Mouse (Mus musculus) limb, embryonic 13.5 days (tissue): Measurements from ENCODE around the gene Rab31. TPM values are rescaled to one million over a fixed set of nuclear protein-coding genes. Genes with fewer than 3 reads are reported as not detected.

ENCODE experiments used
- ATAC-seq: fragments of 200-750 bp; cut with Nextera tagmentation; 2 replicates; pipeline ENCODE4 v1.8.0; 2017; ENCODE audit warnings: low read depth, moderate number of reproducible peaks, moderate TSS enrichment; ENCODE audit not compliant: low FRiP score
- H3K27ac ChIP-seq: fragments of 300-500 bp; sonication (generic); 2 replicates; pipeline ENCODE4 v1.5.1; 2015; ENCODE audit warnings: inconsistent platforms, mild to moderate bottlenecking, moderate library complexity
- H3K27me3 ChIP-seq: fragments of 300-500 bp; sonication (generic); 2 replicates; pipeline ENCODE4 v1.6.1; 2015; ENCODE audit warnings: mild to moderate bottlenecking, inconsistent platforms
- H3K36me3 ChIP-seq: fragments of 300-500 bp; sonication (generic); 2 replicates; pipeline ENCODE4 v1.6.1; 2015; ENCODE audit warnings: inconsistent platforms, mild to moderate bottlenecking, moderate library complexity
- H3K4me1 ChIP-seq: fragments of 300-500 bp; sonication (generic); 2 replicates; pipeline ENCODE4 v1.6.1; 2015; ENCODE audit warnings: inconsistent platforms
- H3K4me2 ChIP-seq: fragments of 300-500 bp; sonication (generic); replicated peaks from 2 replicates; pipeline ENCODE4 v1.6.1; 2015; ENCODE audit warnings: inconsistent platforms, mild to moderate bottlenecking, moderate library complexity
- H3K4me3 ChIP-seq: fragments of 300-500 bp; sonication (generic); 2 replicates; pipeline ENCODE4 v1.5.1; 2015; ENCODE audit warnings: moderate library complexity, mild to moderate bottlenecking, inconsistent platforms
- H3K9ac ChIP-seq: fragments of 300-500 bp; sonication (generic); 2 replicates; pipeline ENCODE4 v1.6.1; 2015; ENCODE audit warnings: mild to moderate bottlenecking, inconsistent platforms
- H3K9me3 ChIP-seq: fragments of 300-500 bp; sonication (generic); 2 replicates; pipeline ENCODE4 v1.6.1; 2016; ENCODE audit warnings: inconsistent platforms
- WGBS: fragments of 180-500 bp; shearing (Covaris S2); methylation state at CpG from one replicate; pipeline ENCODE4 v1.1.7; 2015; 5-methylcytosine and 5-hydroxymethylcytosine counted together
- polyA plus RNA-seq: library from polyadenylated mRNA; unstranded; fragments of >200 nt; fragmentation: Nextera tagmentation; extraction: Ambion mirVana; gene quantifications from 2 replicates; pipeline ENCODE4 v1.2.1, GENCODE M21; 2015

Rab31 gene
- polyA plus RNA-seq, 1 experiment from 2014 or later: 61.6 TPM

GRCm38 (mm10) chr17:65777461-65777860, 4.9 kb upstream of the Rab31 start:
- Histone ChIP-seq H3K4me2 (no peak overlapping the region), H3K9ac (no peak overlapping the region), H3K4me1 (peaks cover 6% of the 10 kb centered on the region), H3K27me3 (no peaks in the 10 kb centered on the region), H3K27ac (no peak overlapping the region), H3K9me3 (no peaks in the 10 kb centered on the region), H3K4me3 (no peak overlapping the region), H3K36me3 (no peaks in the 10 kb centered on the region)
- 84% methylated on average over 4 of the region's 4 CpGs for WGBS
- ATAC-seq: no peak

DNA sequence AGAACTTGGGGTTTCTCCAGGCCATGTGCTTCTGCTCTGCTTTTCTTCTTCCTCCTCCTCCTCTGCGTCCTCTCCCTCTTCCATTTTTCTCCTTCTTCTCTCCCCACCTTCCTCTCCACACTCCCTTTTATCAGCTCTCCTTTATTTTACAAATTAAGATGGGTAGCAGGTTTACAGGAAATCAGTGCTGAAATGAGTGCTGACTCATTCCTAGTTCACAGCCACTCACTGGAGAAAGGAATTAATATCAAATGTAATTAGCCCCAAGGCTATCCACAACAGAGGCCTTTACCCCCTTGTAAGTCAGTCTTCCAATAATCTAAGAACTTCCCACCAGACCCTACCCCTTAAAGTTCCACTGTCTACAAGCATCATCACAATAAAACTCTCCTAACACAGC, 3.7 kb upstream of the Rab31 start:
- Histone ChIP-seq H3K27ac (no peak overlapping the region), H3K9me3 (no peaks in the 10 kb centered on the region), H3K4me2 (no peak overlapping the region), H3K36me3 (no peaks in the 10 kb centered on the region), H3K27me3 (no peaks in the 10 kb centered on the region), H3K9ac (no peak overlapping the region), H3K4me1 (peaks cover 5% of the 10 kb centered on the region), H3K4me3 (no peak overlapping the region)
- no peak for ATAC-seq
- 88% methylated on average over 1 of the region's 1 CpGs for WGBS

DNA sequence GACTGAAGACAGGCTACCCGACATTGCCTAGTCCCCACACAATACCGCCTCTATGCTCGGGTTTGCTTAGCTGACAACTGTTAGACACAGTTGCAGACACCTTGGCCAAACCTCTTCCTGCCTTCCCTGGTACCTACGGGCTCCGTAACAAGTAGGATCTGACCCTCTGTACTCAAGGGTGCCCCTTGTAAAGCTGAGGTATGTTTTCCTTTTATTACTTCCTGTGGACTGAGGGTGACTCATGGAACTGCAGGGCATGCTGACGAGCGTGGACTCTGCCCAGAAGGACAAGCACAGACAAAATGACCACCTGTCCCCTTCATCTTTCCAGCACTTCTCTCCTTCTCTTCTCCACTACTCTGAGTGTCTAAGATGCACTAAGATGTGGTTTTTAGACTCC, 1.9 kb upstream of the Rab31 start:
- Histone ChIP-seq H3K36me3 (no peaks in the 10 kb centered on the region), H3K27me3 (no peaks in the 10 kb centered on the region), H3K4me3 (no peak overlapping the region), H3K27ac (no peak overlapping the region), H3K9ac (no peak overlapping the region), H3K9me3 (no peaks in the 10 kb centered on the region), H3K4me2 (no peak overlapping the region), H3K4me1 (peaks cover 11% of the 10 kb centered on the region)
- ATAC-seq: no peak
- 44% methylated on average over 7 of the region's 7 CpGs for WGBS

GRCm38 (mm10) chr17:65773617-65774016, 1.1 kb upstream of the Rab31 start:
- Histone ChIP-seq H3K27ac (no peak overlapping the region), H3K9ac (no peak overlapping the region; the same call in 1 of the 2 replicates), H3K27me3 (no peaks in the 10 kb centered on the region), H3K4me3 (no peak overlapping the region), H3K4me2 (no peak overlapping the region), H3K36me3 (no peaks in the 10 kb centered on the region), H3K9me3 (no peaks in the 10 kb centered on the region), H3K4me1 (peaks cover 19% of the 10 kb centered on the region)
- no peak for ATAC-seq
- 58% methylated on average over 4 of the region's 4 CpGs for WGBS

DNA sequence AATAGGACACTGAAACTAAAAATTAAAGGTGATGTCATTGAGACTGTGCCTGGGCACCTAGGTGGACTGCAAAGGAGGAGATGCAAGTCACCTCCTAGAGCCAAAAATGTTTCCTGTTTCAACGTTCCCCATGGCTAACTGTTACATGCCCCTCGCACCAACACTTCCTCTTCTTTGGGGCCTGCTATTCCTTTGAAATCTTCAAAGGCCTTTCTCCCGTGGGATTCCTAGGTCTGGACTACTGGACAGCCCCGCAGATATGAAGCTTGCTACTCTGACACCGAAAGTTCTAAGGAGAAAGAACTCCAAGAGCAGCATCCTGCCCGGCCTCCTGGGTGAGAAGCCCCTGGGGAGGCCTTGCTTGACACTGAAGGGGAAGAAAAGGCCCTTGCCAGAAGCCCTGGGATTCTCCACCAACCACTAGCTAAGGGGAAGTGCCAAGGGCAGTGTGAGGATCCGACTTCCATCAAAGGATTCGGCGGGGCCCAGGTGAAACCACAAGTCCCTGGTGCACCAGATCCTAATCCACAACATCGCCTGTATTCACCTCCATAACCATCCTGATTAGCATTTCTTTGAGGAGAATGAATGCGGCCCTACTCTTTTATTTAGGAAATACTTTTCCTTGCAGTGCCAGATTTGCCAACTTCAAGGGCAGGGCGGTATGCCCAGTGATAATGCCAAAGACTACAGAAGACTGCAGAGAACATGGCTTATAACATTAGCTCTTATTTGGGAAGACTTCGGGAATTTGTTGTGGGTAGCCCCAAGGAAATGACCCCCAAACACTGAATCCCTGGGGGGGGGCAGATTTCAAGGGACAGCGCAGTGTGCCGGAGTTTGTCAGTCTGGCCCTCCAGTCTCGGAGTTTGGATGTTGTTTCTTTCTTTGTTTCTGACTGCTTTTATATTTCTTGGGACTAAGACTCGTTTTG, 1.3 kb downstream of the Rab31 start:
- H3K4me2 ChIP-seq: peak overlapping the region; percentile 85
- peaks cover 4% of the 10 kb centered on the region; the same call in 1 of the 2 replicates for H3K36me3 ChIP-seq
- no peaks in the 10 kb centered on the region for H3K27me3 ChIP-seq
- peaks cover 23% of the 10 kb centered on the region for H3K4me1 ChIP-seq
- no peak overlapping the region for H3K27ac ChIP-seq
- no peaks in the 10 kb centered on the region for H3K9me3 ChIP-seq
- peak overlapping the region; percentile 83 for H3K9ac ChIP-seq
- WGBS: 20% methylated on average over 17 of the region's 17 CpGs
- ATAC-seq: no peak
- peak overlapping the region; percentile 62 for H3K4me3 ChIP-seq

GRCm38 (mm10) chr17:65768486-65768885, 4.1 kb downstream of the Rab31 start:
- peaks cover 23% of the 10 kb centered on the region for H3K4me1 ChIP-seq
- H3K27me3 ChIP-seq: no peaks in the 10 kb centered on the region
- no peak overlapping the region for H3K27ac ChIP-seq
- peaks cover 5% of the 10 kb centered on the region; the same call in 1 of the 2 replicates for H3K36me3 ChIP-seq
- no peak for ATAC-seq
- 72% methylated on average over 5 of the region's 5 CpGs for WGBS
- H3K4me3 ChIP-seq: no peak overlapping the region
- H3K4me2 ChIP-seq: no peak overlapping the region
- H3K9me3 ChIP-seq: no peaks in the 10 kb centered on the region
- no peak overlapping the region for H3K9ac ChIP-seq

GRCm38 (mm10) chr17:65763221-65763620, 9.3 kb downstream of the Rab31 start:
- ATAC-seq: no peak
- H3K4me1 ChIP-seq: peaks cover under 1% of the 10 kb centered on the region; the same call in 1 of the 2 replicates
- 96% methylated on average over 14 of the region's 14 CpGs for WGBS
- H3K4me3 ChIP-seq: no peak overlapping the region
- H3K9me3 ChIP-seq: no peaks in the 10 kb centered on the region
- no peak overlapping the region for H3K27ac ChIP-seq
- H3K4me2 ChIP-seq: no peak overlapping the region
- H3K27me3 ChIP-seq: no peaks in the 10 kb centered on the region
- no peak overlapping the region for H3K9ac ChIP-seq
- peaks cover 20% of the 10 kb centered on the region for H3K36me3 ChIP-seq

DNA sequence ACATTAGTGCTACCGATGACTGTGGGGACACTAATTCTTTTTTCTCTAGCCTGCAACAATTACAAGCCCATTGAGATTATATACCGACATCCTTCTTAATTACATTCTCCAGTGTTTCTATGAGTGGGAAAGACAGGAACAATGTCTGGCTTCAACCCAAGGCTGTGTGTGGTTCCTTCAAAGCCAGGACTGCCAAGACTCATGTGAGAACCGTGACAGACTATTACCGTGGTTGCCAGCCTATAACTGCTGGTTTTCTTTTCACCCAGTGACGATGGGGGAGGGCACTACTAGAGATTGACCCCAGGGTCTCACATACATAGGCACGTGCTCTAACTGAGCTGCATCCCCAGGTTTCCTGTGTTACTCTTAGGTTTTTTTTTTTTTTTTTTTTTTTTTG, 15.4 kb downstream of the Rab31 start:
- H3K27ac ChIP-seq: no peak overlapping the region
- H3K36me3 ChIP-seq: peaks cover 30% of the 10 kb centered on the region
- 75% methylated on average over 6 of the region's 6 CpGs for WGBS
- peaks cover 17% of the 10 kb centered on the region for H3K9me3 ChIP-seq
- no peaks in the 10 kb centered on the region for H3K4me1 ChIP-seq
- no peaks in the 10 kb centered on the region for H3K27me3 ChIP-seq
- no peak overlapping the region for H3K9ac ChIP-seq
- ATAC-seq: no peak; the same call in 1 of the 2 replicates
- H3K4me3 ChIP-seq: no peak overlapping the region
- no peak overlapping the region for H3K4me2 ChIP-seq

- no peaks in the 10 kb centered on the region for H3K4me1 ChIP-seq
- WGBS: 95% methylated on average over 3 of the region's 3 CpGs
- no peak for ATAC-seq
- H3K9ac ChIP-seq: no peak overlapping the region
- H3K4me3 ChIP-seq: no peak overlapping the region
- no peak overlapping the region for H3K27ac ChIP-seq
- H3K36me3 ChIP-seq: peaks cover 30% of the 10 kb centered on the region
- H3K4me2 ChIP-seq: no peak overlapping the region
- no peaks in the 10 kb centered on the region for H3K27me3 ChIP-seq
- H3K9me3 ChIP-seq: peaks cover 17% of the 10 kb centered on the region
Observed at GRCm38 (mm10) chr17:65755857-65756256, 16.7 kb downstream of the Rab31 start.

DNA sequence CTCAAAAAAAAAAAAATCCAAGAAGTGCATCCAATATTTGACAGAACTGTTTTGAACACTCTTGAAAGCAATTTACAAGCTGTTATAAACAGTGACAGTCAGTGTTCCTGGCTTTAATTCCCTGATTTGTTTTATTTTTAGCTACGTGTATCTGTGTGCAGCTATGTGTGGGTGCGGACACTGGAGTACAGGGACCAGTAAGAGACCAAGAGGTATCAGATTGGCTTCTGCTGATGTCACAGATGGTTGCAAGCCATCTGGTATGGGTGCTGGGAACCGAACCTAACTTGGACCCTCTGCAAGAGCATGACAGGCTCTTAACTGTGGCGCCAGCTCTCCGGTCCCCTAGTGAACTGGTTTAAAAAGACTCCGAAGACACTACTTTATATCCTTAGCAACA, 19.4 kb downstream of the Rab31 start:
- H3K4me1 ChIP-seq: no peaks in the 10 kb centered on the region
- H3K27ac ChIP-seq: no peak overlapping the region
- WGBS: 93% methylated on average over 6 of the region's 6 CpGs
- peaks cover 21% of the 10 kb centered on the region for H3K36me3 ChIP-seq
- H3K27me3 ChIP-seq: no peaks in the 10 kb centered on the region
- no peak for ATAC-seq
- H3K4me3 ChIP-seq: no peak overlapping the region
- no peak overlapping the region for H3K9ac ChIP-seq
- H3K4me2 ChIP-seq: no peak overlapping the region
- peaks cover 20% of the 10 kb centered on the region for H3K9me3 ChIP-seq

- no peaks in the 10 kb centered on the region for H3K27me3 ChIP-seq
- no peak overlapping the region for H3K4me3 ChIP-seq
- no peak overlapping the region for H3K27ac ChIP-seq
- peaks cover 21% of the 10 kb centered on the region for H3K36me3 ChIP-seq
- ATAC-seq: no peak
- peaks cover 17% of the 10 kb centered on the region for H3K9me3 ChIP-seq
- H3K4me1 ChIP-seq: no peaks in the 10 kb centered on the region
- H3K4me2 ChIP-seq: no peak overlapping the region
- no peak overlapping the region for H3K9ac ChIP-seq
Observed at GRCm38 (mm10) chr17:65750301-65750700, 22.3 kb downstream of the Rab31 start.

GRCm38 (mm10) chr17:65749803-65750202, 22.7 kb downstream of the Rab31 start:
- no peaks in the 10 kb centered on the region for H3K4me1 ChIP-seq
- H3K9me3 ChIP-seq: peaks cover 14% of the 10 kb centered on the region
- peaks cover 20% of the 10 kb centered on the region for H3K36me3 ChIP-seq
- no peak for ATAC-seq
- no peak overlapping the region for H3K9ac ChIP-seq
- 91% methylated on average over 7 of the region's 7 CpGs for WGBS
- H3K4me3 ChIP-seq: no peak overlapping the region
- no peak overlapping the region for H3K27ac ChIP-seq
- no peaks in the 10 kb centered on the region for H3K27me3 ChIP-seq
- H3K4me2 ChIP-seq: no peak overlapping the region

GRCm38 (mm10) chr17:65748997-65749396, 23.6 kb downstream of the Rab31 start:
- Histone ChIP-seq H3K27ac (no peak overlapping the region), H3K4me1 (no peaks in the 10 kb centered on the region), H3K36me3 (peaks cover 23% of the 10 kb centered on the region), H3K4me2 (no peak overlapping the region), H3K4me3 (no peak overlapping the region), H3K9ac (no peak overlapping the region), H3K9me3 (peaks cover 12% of the 10 kb centered on the region), H3K27me3 (no peaks in the 10 kb centered on the region)
- ATAC-seq: no peak
- 86% methylated on average over 6 of the region's 6 CpGs for WGBS
